8 mouse cellular contexts compared by ENCODE assay signal in genomic region chr5:130708616-130709015, GRCm38 (mm10).
"Had no signal": no experiment of that assay in that cellular context is flagged by ENCODE, and none has a peak within 500 bp of the region (broad histone marks: within the 10 kb centered on the region; RNA-seq: fewer than 3 reads in every experiment).

No protein-coding gene starts in this region.

- DNase-seq: liver, postnatal 0 days; lung, adult 2 months; lung, postnatal 14 days; lung, postnatal 36 days; right cerebral cortex, postnatal 14 days; thymus, adult 2 months; thymus, postnatal 25 days; thymus, postnatal 4 days had no signal
